Mouse (Mus musculus) layer of hippocampus, adult 8-10 months (tissue): ENCODE data around the gene Dip2b. TPM values are rescaled to one million over a fixed set of nuclear protein-coding genes. Genes with fewer than 3 reads are reported as not detected.

ENCODE experiments used
- DNase-seq, 2 experiments: peaks; one replicate each; pipeline ENCODE4 v3.0.0; 2022; ENCODE audit warnings: low spot score in 2 of 2
- total RNA-seq, 4 experiments: library from RNA; stranded (reverse); gene quantifications; 2 replicates each; pipeline ENCODE4 v1.2.4; 2022

Dip2b gene
- total RNA-seq, 4 experiments from 2014 or later: 46.0 to 55.2 (median 48.7) TPM

- DNase-seq: no peak
These were observed 11.1 kb downstream of the Dip2b start for GRCm38 (mm10) chr15:100049496-100050087.

- no peak for DNase-seq
These were observed 12.5 kb downstream of the Dip2b start for GRCm38 (mm10) chr15:100050940-100051339.

GRCm38 (mm10) chr15:100052726-100053125 lies 14.3 kb downstream of the Dip2b start:
- DNase-seq: no peak

- DNase-seq: no peak
These were observed 18.0 kb downstream of the Dip2b start for GRCm38 (mm10) chr15:100056397-100056908.

GRCm38 (mm10) chr15:100057698-100058097 lies 19.2 kb downstream of the Dip2b start:
- no peak for DNase-seq

- no peak for DNase-seq
These were observed 19.7 kb downstream of the Dip2b start for GRCm38 (mm10) chr15:100058143-100058542.

- DNase-seq: no peak
These were observed 20.4 kb downstream of the Dip2b start for GRCm38 (mm10) chr15:100058912-100059311.

- DNase-seq: no peak
These were observed 21.3 kb downstream of the Dip2b start for GRCm38 (mm10) chr15:100059626-100060311.

GRCm38 (mm10) chr15:100060513-100061140 lies 22.2 kb downstream of the Dip2b start:
- DNase-seq: no peak

GRCm38 (mm10) chr15:100061377-100061776 lies 22.9 kb downstream of the Dip2b start:
- no peak for DNase-seq

GRCm38 (mm10) chr15:100063229-100063773 lies 24.8 kb downstream of the Dip2b start:
- DNase-seq: no peak

GRCm38 (mm10) chr15:100066702-100067101 lies 28.2 kb downstream of the Dip2b start:
- no peak for DNase-seq

- DNase-seq: no peak
These were observed 30.6 kb downstream of the Dip2b start for GRCm38 (mm10) chr15:100069101-100069500.

- no peak for DNase-seq
These were observed 31.6 kb downstream of the Dip2b start for GRCm38 (mm10) chr15:100070021-100070420.

GRCm38 (mm10) chr15:100071819-100072218 lies 33.4 kb downstream of the Dip2b start:
- no peak for DNase-seq

GRCm38 (mm10) chr15:100073696-100074453 lies 35.4 kb downstream of the Dip2b start:
- DNase-seq: no peak

- no peak for DNase-seq
These were observed 36.3 kb downstream of the Dip2b start for GRCm38 (mm10) chr15:100074754-100075153.

- DNase-seq: no peak
These were observed 37.9 kb downstream of the Dip2b start for GRCm38 (mm10) chr15:100076362-100076761.

GRCm38 (mm10) chr15:100080833-100081477 lies 42.5 kb downstream of the Dip2b start:
- DNase-seq: no peak

GRCm38 (mm10) chr15:100081478-100081998 lies 43.1 kb downstream of the Dip2b start:
- no peak for DNase-seq

GRCm38 (mm10) chr15:100082052-100082451 lies 43.6 kb downstream of the Dip2b start:
- no peak for DNase-seq
